Mouse (Mus musculus) heart, postnatal 10 days (tissue): Measurements from ENCODE around the gene Cenpn. TPM values are rescaled to one million over a fixed set of nuclear protein-coding genes. Genes with fewer than 3 reads are reported as not detected.

Source experiments
- total RNA-seq, 2 experiments: library from RNA; stranded (reverse); gene quantifications; 2 replicates each; pipeline ENCODE4 v1.2.3; 2021

Cenpn gene
- total RNA-seq, 2 experiments from 2014 or later: 4.9 to 5.1 TPM

Other genes with a start within 250 kb of the Cenpn start
- 1 to 10 TPM; 4.2 to 4.3 TPM for gene Cdyl2, start 188.7 kb upstream of the Cenpn start, total RNA-seq
- 10 to 100 TPM; 50.0 to 54.3 TPM for gene Cmc2, start 275 bp upstream of the Cenpn start, total RNA-seq
- 10 to 100 TPM; 14.5 to 16.9 TPM for gene Atmin, start 21.7 kb downstream of the Cenpn start, total RNA-seq
- gene 1700030J22Rik, start 57.2 kb downstream of the Cenpn start, total RNA-seq: under 1 TPM; 0.62 to 0.67 TPM
- 10 to 100 TPM; 37.2 to 39.5 TPM for gene Gcsh, start 71.8 kb downstream of the Cenpn start, total RNA-seq
- gene Pkd1l2, start 160.7 kb downstream of the Cenpn start, total RNA-seq: under 1 TPM in 1 of 2 experiments, not detected in 1; 0.17 TPM
- gene Bco1, start 174.1 kb downstream of the Cenpn start, total RNA-seq: under 1 TPM in 1 of 2 experiments, not detected in 1; 0.14 TPM
- 1 to 10 TPM; 6.4 to 7.3 TPM for gene Gan, start 236.4 kb downstream of the Cenpn start, total RNA-seq